Mouse (Mus musculus): ENCODE measurements around the gene Lin52.
"Not testable (repeated sequence)": the region's sequence is repeated elsewhere in the genome, so short reads cannot be mapped to it uniquely, and the experiment has no call there.

Gene Lin52

DNA sequence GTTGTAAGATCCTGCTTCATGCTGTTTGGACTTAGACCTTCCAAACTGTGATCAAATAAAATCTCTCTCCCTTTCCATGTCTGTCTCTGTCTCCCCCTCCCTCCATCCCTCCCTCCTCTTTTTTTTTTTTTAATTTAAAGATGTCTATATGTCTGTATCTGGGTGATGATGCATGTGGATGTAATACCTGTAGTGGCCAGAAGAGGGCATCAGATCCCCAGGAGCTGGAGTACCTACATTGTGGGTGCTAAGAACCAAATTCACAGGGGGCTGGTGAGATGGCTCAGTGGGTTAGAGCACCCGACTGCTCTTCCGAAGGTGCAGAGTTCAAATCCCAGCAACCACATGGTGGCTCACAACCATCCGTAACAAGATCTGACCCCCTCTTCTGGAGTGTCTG, 88.3 kb downstream of the Lin52 start:
- DNase-seq (ENCODE audit: low spot score in 2 of 2), result not testable (repeated sequence)

DNA sequence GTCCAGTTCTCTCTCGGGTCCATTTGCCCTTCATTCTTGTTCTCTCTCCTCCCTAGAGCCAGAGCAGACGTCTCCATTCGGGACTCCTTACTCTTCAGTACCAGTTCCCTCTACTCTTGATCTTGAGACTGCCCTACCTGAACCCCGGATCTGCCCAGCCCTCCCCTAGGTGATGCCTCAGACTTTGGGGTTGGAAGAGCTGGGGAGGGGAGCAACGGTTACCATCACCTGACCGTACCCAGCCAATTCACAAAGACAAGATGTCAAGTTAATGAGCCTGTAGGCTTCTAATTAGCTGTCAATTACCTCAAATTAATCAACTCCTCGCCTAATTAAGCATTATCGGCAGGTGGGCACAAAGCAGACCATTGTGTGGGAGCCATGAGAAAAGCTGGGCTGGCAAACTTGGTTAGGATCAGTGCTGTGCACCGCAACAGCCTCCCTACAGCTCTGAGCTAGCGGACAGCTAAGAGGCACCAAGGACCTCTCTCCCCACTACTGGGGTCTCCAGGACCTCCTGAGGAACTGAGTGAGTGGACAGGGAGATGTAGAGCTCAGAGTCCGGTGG, 90.3 kb downstream of the Lin52 start:
- no peak for DNase-seq (ENCODE audit: low spot score in 2 of 2)

DNA sequence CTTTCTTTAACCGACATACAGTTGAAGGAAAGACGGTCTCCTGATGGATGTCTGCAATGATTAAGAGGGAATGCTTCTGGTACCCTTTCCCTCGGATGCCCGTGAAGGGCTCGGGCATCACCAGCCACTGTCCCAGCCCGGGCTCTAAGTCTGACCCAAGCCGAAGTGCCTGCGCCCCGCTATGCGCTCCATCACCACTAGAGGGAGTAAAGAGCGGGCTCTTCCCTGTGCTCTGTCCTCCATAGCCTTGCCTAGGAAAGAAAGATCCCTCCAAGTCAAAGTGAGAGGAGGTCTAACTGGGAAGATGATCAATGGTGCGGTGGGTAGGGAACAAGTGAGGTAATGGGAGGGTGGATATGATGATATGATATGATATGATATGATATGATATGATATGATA, 94.8 kb downstream of the Lin52 start:
- peak; percentile 6 to 29 for DNase-seq (ENCODE audit: low spot score in 2 of 2)

DNA sequence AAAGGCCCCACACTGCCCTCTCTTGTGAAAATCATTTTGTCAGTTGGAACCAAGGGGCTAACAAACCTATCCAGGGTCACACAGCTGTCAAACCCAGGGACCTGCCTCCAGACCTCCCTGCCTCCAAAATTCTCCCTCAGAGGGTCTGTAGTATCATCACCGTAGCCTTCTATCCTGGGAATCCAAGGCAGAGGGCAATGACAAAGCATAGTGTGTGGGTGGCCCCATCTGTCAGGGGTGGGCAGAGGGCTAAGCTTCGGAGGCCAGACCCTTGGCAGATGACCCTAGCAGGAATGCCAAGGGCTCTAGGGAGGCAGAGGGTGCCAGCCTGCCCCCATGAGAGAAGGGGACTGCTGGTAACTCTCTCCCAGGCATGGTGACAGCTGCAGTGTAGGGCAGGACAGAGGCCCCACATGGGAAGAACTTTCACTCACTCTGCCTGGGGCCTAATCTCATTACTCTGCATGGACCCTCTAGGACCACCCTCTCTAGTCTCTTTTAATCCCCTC, 95.4 kb downstream of the Lin52 start:
- no peak for DNase-seq (ENCODE audit: low spot score in 2 of 2)

DNA sequence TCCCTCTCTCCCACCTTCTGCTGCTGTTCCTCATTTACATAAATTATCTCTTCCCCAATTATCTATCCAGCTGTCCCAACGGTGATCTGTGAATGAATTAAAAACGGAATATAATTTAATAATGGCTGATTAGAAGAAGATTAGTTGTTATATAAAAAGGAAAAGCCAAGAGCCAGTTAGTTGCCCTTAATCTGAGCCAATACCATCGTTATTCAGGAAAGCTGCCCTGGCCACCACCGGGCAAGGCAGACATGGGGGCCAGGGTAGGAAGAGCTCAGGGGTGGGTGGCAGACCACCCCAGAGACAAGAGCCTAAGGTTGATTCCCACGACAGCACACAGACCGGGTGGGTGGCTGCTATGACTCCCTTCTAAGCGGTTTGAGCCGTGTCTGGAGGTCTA, 97.0 kb downstream of the Lin52 start:
- no peak for DNase-seq (ENCODE audit: low spot score in 2 of 2)

DNA sequence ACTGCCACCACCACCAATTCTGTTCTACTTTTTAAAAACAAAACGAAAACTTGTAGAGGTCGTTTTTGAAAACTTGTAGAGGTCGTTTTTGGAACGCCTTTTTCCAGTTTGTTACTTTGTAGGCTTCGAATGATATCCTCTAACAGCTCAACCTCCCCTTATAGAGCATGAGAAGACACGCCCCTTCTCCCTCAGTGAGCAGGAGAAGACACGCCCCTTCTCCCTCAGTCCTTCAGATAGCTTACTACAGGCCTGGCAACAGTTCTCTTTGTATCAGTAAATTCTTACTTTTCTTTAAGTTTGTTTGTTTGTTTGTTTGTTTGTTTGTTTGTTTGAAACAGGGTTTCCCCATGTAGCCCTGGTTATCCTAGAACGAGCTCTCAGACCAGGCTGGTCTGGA, 104.0 kb downstream of the Lin52 start:
- DNase-seq (ENCODE audit: low spot score in 2 of 2), result no peak

DNA sequence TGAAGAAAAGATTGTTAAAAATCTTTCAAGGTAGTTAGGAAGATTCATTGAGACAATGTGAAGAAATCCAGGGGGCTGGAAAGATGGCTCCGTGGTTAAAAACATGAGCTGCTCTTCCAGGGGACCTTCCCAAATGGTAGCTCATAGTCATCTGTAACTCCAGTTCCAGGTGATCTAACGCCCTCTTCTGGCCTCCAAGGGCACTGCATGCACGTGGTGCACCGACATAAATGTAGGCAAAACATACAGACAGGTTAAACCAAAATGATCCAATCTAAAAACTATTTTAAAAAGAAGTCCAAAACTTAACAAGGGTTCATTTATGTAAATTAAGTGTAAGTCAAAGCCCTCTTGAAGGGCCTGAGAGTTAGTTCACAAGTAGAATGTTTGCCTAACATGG, 111.3 kb downstream of the Lin52 start:
- no peak for DNase-seq (ENCODE audit: low spot score in 2 of 2)

DNA sequence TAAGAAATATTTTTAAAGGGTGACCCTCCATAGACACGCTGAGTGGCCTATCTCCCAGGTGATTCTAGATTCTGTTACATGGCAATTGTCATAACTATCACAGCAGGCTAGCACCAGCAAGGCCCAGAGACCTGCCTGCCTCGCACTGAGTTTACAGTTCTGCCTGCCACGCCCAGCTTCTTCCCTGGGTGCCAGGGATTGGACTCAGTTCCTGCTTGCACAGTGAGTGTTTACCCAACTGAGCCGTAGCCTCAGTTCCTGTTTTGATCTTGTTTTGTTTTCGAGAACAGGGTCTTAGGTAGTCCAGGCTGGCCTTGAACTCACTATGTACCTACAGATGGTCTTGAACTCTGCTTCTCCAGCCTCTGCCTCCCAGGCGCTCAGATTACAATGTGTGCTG, 116.4 kb downstream of the Lin52 start:
- no peak for DNase-seq (ENCODE audit: low spot score in 2 of 2)

DNA sequence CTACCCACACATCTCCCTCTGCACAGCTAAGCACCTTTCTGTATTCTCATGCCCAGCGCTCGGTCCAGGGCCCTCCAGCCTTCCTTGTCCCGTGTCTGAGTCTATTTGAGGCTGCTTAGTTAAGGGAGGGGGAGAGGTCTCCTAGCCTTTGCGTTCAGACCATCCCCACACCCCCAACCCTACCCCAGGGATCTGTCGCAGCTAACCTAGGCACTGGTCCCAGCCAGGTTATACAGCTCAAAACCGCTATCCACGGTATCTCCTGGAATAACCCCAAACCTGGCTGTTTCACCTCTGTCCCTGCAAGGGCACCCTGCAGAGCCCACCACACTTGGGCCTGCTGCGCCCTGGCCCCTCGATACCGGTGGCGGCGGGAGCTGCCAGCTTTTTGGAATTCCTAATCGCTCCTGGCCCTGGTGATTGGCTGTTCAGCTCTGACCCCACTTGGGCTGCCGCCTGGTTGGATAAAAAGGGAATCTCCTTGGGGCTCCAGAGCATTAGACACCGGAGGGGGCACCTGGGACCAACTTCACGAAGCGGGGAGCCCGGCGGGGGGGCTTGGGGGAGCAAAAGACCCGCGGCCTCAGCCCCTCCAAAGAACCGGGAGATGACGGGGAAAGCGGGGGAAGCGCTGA, 118.2 kb downstream of the Lin52 start, which contains the start of gene Vsx2:
TSS of gene Vsx2 (plus strand) at position 427 of the 635 bp plus-strand sequence.
- DNase-seq (ENCODE audit: low spot score in 2 of 2), result no peak

DNA sequence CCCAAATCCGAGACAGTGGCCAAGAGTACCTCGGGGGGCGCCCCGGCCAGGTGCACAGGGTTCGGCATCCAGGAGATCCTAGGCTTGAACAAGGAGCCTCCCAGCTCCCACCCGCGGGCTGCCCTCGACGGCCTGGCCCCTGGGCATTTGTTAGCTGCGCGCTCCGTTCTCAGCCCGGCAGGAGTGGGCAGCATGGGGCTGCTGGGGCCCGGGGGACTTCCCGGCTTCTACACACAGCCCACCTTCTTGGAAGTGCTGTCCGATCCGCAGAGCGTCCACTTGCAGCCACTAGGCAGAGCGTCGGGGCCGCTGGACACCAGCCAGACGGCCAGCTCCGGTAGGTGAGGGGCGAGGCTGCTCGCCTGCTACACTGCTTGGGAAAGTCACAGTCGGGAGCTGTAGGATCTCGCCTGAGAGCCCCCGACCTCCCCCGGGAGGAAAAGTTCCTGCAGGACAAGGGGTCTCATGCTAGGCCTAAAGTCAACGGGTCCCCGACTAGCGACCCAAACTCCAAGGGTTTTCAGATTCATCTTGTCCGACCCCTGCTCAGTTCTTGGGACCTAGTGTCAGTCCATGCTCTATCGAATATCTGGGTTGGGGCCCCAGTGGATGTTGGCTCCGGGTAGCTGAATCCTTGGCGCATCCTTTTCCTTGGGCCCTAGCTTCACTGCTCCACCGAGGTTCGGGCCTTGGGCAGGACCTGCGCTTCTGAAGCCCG, 118.9 kb downstream of the Lin52 start:
- DNase-seq (ENCODE audit: low spot score in 2 of 2), result no peak

DNA sequence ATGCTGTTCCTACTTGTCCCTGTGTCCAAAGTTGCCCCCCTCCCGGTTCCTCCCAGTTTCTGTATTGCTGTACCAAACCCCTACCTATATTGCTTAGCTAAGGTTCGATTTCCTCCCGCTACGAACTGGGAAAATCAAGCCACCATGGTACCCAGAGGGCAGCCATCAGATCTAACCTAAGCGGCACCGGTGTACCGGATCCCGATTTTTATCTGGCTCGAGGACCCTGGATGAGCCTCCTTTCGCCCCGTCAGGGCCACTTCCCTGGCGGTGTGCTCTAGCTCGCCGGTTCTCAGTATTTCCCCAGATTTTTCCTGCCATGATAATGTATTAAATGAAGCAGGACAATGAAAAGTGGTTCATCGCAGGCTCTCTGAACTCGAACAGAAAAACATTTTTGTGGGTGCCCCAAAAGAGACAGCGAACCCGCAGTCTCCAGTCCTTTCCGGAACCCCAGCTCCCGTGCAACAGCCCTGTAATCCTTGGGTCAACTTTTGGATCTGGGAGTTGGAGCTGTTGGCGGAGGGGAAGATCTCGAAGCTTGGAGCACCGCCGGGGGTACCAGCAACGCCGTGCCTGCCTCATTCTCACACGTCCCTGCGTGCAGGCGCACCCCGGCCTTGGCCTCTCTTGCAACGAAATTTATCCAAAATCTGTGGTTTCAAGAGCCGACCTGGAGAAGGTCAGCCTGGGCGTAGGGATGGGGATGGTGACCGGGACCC, 119.6 kb downstream of the Lin52 start:
- DNase-seq (ENCODE audit: low spot score in 2 of 2), result no peak

DNA sequence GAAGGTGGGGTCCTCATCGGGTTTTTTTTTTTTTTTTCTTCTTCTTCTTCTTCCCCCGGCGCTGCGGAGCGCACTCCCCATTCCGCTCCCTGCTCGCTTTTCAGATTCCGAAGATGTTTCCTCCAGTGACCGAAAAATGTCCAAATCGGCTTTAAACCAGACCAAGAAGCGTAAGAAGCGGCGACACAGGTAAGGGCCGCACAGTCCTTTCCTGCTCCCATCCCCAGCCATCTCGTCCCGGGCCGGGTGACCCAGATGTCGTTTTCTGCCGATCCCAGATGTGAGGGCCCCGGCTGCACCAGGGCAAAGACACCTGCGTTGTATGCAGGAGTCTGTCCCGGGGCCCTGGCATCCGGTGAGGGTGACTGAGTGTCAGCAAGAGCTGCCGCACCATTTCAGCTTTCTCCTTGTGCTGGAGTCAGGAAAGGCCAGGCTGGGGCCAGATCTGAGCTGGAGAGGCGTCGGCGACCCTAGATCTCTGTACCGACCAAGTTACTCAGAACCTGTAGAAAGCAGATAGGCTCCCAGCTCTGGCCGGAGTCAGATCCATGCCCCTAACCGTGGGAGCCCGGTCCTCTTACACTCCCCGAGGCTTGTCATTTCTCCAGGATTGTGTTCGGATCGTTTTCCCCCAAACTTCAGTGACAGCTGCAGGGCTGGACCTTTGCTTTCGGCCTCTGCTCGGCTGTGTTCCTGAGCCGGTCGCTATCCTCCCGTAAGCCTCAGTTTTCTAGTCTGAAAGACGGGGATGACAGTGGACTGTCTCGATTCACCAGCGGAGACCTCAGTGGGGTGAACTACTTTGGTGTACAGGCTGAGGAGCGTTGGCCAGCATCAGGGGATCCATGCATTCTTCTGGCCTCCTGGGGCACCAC, 120.5 kb downstream of the Lin52 start:
- DNase-seq (ENCODE audit: low spot score in 2 of 2), result no peak

DNA sequence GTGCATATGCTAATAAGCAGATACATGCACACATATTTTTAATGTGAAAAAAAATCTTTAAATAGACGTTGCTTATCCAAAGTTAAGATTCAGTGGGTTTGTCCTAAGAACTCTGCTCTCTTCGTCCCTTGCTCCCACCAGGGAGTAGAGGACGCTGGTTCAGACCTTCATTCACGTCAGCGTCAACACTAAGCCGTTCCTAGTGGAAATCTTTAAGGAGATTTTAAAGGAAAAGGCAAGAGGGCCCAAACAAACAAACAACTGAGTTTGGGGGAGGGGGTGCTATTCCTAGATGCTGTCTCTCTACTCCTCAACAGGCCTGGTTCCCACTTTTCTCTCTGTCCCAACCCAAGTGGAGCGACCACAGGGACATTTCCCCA, 121.1 kb downstream of the Lin52 start:
- DNase-seq (ENCODE audit: low spot score in 2 of 2), result no peak

DNA sequence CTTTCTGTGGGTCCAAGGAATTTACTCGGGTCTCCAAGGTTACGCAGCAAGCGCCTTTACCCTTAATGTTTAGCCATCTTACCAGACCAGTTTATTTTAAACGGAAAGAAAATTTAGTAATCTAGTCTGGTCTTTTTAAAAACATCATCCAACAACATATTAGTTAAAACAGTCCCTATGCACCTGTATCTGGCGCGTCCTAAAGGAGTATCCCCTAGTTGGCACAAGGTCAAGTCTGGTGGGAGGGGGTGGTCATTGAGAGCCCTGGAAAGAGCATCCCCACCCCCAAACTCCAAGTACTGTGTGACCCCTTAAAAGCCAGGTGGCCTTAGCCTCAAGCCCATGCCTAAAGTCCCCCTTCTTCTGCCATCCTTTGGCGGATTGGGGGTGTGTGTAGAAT, 121.9 kb downstream of the Lin52 start:
- DNase-seq (ENCODE audit: low spot score in 2 of 2), result no peak

DNA sequence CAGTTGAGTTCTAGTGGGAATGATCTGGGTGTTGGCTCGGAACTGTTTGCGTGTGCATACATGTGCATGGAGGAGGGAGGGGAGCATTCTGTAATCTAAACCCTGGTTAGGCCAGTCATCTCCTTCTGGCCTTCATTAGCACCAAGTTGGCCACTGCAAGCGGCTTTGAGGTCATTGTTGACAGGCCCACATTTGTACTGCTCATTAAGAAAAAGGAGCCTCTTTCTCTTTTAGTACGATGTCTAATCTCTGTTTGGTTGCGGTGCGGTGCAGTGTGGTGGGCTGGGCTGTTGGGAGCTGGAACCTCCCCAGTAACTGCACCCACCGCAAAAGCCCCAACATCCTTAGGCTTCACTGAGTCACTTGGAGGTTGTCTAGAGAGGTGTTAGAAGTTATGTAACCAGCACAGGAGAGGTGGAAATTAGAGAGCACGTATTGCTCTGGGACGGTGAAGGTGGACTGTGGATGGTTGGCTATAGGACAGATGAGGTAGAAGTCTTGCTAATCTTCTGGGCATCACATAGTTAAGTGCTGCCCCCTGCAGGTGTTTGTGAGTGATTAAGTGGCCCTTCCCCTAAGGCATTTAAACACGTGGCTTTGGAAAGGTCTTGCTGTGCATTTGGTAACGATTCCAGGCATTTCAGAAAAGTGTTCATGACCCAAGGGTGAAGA, 126.7 kb downstream of the Lin52 start:
- no peak for DNase-seq (ENCODE audit: low spot score in 2 of 2)

DNA sequence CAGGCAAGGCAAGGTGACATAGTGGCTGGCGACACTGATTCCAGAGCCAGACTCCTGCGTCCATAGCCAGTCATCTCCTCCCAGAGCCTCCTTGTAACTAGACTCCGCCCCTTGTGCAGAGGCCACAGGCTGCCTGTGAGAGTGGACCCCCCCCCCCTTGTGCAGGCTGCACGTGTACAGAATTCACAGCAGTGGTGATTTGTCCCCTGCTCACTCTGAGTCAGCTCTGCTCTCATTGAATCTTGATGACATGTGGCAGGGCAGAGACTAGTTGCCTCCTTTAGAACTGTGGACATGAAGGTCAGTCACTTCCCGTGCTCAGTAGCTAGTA, 127.2 kb downstream of the Lin52 start:
- DNase-seq (ENCODE audit: low spot score in 2 of 2), result no peak

DNA sequence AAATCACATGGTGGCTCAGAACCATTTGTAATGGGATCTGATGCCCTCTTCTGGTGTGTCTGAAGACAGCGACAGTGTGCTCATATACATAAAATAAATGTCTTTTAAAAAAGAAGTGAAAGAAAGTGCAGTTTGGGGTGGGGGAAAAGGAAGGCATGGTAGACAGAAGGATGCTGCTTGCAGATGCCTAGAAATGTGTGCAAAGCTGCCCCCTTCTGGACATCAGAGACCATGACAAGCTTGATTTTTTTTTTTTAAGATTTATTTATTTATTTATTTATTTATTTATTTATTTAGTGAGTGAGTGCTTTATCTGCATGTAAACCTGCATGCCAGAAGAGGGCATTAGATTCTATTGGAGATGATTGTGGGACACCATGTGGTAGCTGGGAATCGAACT, 130.1 kb downstream of the Lin52 start:
- no peak for DNase-seq (ENCODE audit: low spot score in 2 of 2)

DNA sequence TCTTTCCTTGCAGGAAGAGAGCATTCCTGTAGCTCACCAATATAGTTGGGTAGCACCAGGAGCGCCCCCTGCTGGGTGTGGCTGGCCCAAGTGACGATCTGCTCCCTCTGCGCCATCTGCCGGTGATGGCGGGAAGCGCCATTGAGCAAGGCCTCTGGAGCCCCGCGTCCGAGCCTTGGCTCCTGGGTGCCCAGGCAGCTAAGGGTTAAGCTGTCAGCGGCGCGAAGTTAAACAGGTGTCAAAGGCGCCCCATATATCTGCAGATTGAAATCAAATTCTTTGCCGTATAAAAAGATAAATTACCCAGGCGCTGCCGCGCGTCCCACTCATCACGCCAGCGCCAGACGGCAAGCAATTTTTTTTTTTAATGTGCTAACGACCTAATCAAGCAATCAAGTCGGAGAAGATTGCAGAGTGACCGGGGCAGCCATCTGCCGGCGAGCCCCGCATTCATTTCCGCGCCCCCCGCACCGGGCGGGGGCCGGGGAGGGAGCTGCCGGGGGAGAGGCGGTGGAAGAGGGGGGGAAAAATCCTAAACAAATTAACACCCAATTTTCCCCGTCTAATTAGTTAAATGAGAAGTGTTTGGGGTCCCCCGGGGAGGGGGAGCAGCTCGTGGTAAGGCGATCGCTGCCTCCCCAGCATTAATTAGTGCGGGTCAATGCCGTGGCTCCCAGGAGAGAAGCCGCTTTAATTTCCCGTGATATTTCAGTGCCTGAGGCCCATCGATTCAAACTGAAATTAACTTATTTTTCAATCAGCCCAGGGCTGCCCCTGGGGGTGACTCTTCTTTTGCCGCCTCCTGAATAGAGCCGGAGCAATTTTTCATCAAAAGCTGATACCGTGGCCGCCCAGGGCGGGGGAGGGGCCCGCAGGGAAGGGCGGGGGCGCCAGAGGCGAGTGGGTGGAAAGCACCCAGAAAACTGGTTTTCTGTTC, 138.9 kb downstream of the Lin52 start:
- peak; percentile 53 to 84 for DNase-seq (ENCODE audit: low spot score in 2 of 2)
